Mouse (Mus musculus): ENCODE data around the gene Fam3c.

Fam3c gene

GRCm38 (mm10) chr6:22354031-22354430 lies 2.0 kb downstream of the Fam3c start:
- DNase-seq (ENCODE audit: low spot score in 2 of 2) = no peak

GRCm38 (mm10) chr6:22351551-22351950 lies 4.5 kb downstream of the Fam3c start:
- DNase-seq (ENCODE audit: low spot score in 2 of 2) = no peak

GRCm38 (mm10) chr6:22350239-22350571 lies 5.8 kb downstream of the Fam3c start:
- DNase-seq (ENCODE audit: low spot score in 2 of 2) = no peak

GRCm38 (mm10) chr6:22349531-22350238 lies 6.4 kb downstream of the Fam3c start:
- no peak for DNase-seq (ENCODE audit: low spot score in 2 of 2)

- no peak for DNase-seq (ENCODE audit: low spot score in 2 of 2)
Measured at GRCm38 (mm10) chr6:22348975-22349374, 7.1 kb downstream of the Fam3c start.

- DNase-seq (ENCODE audit: low spot score in 2 of 2) = no peak
Measured at GRCm38 (mm10) chr6:22348130-22348529, 7.9 kb downstream of the Fam3c start.

GRCm38 (mm10) chr6:22347132-22347902 lies 8.7 kb downstream of the Fam3c start:
- no peak for DNase-seq (ENCODE audit: low spot score in 2 of 2)

GRCm38 (mm10) chr6:22344443-22344842 lies 11.6 kb downstream of the Fam3c start:
- no peak for DNase-seq (ENCODE audit: low spot score in 2 of 2)

GRCm38 (mm10) chr6:22343706-22344105 lies 12.3 kb downstream of the Fam3c start:
- no peak for DNase-seq (ENCODE audit: low spot score in 2 of 2)

GRCm38 (mm10) chr6:22343292-22343691 lies 12.8 kb downstream of the Fam3c start:
- no peak for DNase-seq (ENCODE audit: low spot score in 2 of 2)

GRCm38 (mm10) chr6:22340779-22341178 lies 15.3 kb downstream of the Fam3c start:
- DNase-seq (ENCODE audit: low spot score in 2 of 2) = no peak

GRCm38 (mm10) chr6:22339763-22340542 lies 16.1 kb downstream of the Fam3c start:
- DNase-seq (ENCODE audit: low spot score in 2 of 2) = no peak

- DNase-seq (ENCODE audit: low spot score in 2 of 2) = no peak
Measured at GRCm38 (mm10) chr6:22332548-22332947, 23.5 kb downstream of the Fam3c start.

- DNase-seq (ENCODE audit: low spot score in 2 of 2) = no peak
Measured at GRCm38 (mm10) chr6:22330169-22330960, 25.7 kb downstream of the Fam3c start.

GRCm38 (mm10) chr6:22327931-22328330 lies 28.1 kb downstream of the Fam3c start:
- DNase-seq (ENCODE audit: low spot score in 2 of 2) = no peak

- DNase-seq (ENCODE audit: low spot score in 2 of 2) = no peak
Measured at GRCm38 (mm10) chr6:22327091-22327490, 29.0 kb downstream of the Fam3c start.

GRCm38 (mm10) chr6:22326289-22326688 lies 29.8 kb downstream of the Fam3c start:
- DNase-seq (ENCODE audit: low spot score in 2 of 2) = no peak

- peak; percentile 53 to 79 for DNase-seq (ENCODE audit: low spot score in 2 of 2)
Measured at GRCm38 (mm10) chr6:22325364-22326072, 30.5 kb downstream of the Fam3c start.

- no peak for DNase-seq (ENCODE audit: low spot score in 2 of 2)
Measured at GRCm38 (mm10) chr6:22298059-22298458, 58.0 kb downstream of the Fam3c start.

- DNase-seq (ENCODE audit: low spot score in 2 of 2) = no peak
Measured at GRCm38 (mm10) chr6:22297028-22297427, 59.0 kb downstream of the Fam3c start.

GRCm38 (mm10) chr6:22293922-22294321 lies 62.1 kb downstream of the Fam3c start:
- DNase-seq (ENCODE audit: low spot score in 2 of 2) = no peak

Data from urinary bladder, postnatal 4 days (tissue).